Mouse (Mus musculus) adrenal gland, postnatal 36 days (tissue): ENCODE results near the gene Met. TPM values are rescaled to one million over a fixed set of nuclear protein-coding genes. Genes with fewer than 3 reads are reported as not detected.
A peak's percentile ranks its signal among the peaks of the same experiment; 100 is the strongest.

ENCODE experiments used
- DNase-seq, 2 experiments: peaks; one replicate each; pipeline ENCODE4 v3.0.0; 2021; ENCODE audit warnings: mixed read lengths in 1 of 2
- total RNA-seq, 2 experiments: library from RNA; stranded (reverse); gene quantifications; 2 replicates each; pipeline ENCODE4 v1.2.3; 2021

Gene Met
- total RNA-seq, 2 experiments from 2014 or later, result 5.9 to 7.5 TPM

DNA sequence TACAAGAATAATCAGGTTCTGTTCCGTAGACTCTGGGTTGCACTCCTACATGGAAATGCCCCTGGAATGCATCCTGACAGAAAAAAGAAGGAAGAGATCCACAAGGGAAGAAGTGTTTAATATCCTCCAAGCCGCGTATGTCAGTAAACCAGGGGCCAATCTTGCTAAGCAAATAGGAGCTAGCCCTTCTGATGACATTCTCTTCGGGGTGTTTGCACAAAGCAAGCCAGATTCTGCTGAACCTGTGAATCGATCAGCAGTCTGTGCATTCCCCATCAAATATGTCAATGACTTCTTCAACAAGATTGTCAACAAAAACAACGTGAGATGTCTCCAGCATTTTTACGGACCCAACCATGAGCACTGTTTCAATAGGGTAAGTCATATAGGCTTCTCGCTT, 28.5 kb downstream of the Met start:
- DNase-seq, result no peak

DNA sequence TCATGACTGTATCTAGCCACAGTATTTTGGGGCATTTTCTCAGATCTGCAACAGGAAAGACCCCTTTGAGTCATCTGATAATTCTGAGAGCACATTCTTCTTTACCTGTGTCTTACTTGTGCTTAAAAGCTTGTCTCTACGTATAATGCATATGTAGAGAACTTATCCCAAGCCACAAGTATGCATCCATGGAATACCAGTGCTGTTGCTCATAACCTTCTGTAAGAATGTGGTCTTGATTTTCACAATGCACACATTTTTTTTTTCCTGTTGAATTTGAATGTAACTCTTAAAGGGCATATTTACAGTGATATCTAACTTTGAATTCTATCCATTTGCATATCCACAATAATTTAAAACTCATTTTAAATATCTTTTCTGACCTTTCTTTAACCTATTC, 31.8 kb downstream of the Met start:
- DNase-seq, result no peak

- DNase-seq, result no peak
Measured at GRCm38 (mm10) chr6:17497366-17497765, 33.8 kb downstream of the Met start.

- no peak for DNase-seq
Measured at GRCm38 (mm10) chr6:17498801-17499200, 35.2 kb downstream of the Met start.

DNA sequence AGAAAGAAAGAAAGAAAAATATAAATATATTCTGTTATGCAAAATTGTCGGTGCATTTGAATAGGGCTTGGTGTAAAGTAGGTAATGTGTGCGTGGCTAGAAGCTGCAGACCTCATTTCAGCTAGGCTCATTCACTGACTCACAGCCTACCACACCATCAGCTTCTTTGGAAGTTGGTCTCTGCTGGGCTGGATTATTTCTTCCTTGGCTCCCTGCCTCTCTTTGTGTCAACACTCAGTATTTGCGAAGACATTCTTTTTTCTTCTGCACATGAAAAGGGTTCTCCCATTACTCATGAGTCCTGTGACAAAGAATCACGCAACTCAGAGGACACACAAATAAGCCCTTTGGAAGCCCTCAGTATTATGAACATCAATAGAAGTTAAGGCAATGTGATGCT, 37.8 kb downstream of the Met start:
- no peak for DNase-seq

DNA sequence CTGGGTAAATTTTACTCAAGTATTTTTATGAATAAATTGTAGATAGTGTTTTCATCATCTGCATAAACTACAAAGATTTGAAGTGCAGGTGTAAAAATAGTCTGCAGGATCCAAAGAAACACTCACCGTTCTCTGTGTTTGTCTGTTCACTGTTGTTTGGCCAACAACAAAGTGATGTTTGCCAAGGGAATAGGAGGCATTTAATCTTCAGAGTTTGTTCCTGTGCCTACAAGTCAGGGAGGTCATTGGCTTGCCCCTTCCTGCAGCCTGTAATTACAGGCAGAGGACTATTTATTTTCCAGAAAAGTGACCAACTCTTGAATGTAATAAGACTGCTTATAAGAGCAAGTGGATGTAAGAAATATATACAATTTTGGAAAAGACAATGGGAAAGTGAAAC, 38.7 kb downstream of the Met start:
- DNase-seq, result no peak

DNA sequence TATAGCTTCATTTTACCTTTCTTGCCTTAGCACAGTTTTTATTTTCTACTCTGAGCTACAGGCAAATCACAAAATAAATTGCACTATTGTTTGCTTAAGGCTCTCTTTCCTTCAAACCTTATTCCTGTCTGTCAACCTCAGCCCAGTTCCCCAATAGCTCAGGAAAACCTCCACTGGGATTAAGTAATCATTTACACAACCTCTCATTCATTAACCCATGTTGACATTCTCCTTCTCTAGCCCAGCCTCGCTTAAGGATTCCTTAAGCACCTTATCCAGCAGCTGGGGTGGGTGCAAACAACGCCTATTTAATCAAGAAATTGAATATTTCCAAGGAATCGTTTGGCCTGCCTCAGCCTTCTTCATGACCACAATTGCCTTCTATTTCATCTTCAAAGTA, 40.1 kb downstream of the Met start:
- DNase-seq, result no peak

DNA sequence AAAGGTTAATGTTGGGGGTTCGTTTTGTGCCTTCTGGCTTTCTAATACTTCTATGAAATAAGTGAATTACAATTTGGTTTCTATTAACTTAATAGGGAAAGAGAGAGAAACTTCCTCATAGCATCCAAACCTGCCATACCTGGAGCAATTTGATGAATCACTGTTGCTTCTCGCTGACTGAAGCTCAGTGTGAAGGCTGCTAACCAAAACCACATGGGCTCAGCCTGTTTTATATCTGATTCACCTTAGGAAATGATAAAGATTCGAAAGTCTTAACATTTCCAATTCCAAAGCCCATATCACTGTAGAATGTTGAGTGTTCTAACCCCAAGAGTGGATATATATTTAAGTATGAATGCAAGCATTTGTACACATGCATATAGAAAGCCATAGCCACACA, 41.9 kb downstream of the Met start:
- no peak for DNase-seq

- no peak for DNase-seq
Measured at GRCm38 (mm10) chr6:17506831-17507230, 43.2 kb downstream of the Met start.

GRCm38 (mm10) chr6:17508184-17508583, 44.6 kb downstream of the Met start:
- no peak for DNase-seq

- DNase-seq, result no peak
Measured at GRCm38 (mm10) chr6:17508604-17509372, 45.2 kb downstream of the Met start.

DNA sequence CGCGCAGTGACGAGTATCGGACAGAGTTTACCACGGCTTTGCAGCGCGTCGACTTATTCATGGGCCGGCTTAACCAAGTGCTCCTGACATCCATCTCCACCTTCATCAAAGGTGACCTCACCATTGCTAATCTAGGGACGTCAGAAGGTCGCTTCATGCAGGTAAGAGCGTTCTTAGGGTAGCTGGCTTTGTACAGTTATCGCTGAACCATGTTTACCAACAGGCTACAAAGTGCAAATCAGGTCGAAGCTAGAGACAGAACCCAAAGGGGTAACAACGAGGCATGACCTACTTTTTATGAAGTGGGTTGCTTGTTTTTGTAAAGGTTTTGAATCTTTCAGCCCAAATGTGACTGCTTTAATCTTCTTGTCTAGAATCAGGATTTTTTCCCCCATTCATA, 49.8 kb downstream of the Met start:
- DNase-seq, result no peak

- DNase-seq, result no peak
Measured at GRCm38 (mm10) chr6:17515775-17516460, 52.3 kb downstream of the Met start.

DNA sequence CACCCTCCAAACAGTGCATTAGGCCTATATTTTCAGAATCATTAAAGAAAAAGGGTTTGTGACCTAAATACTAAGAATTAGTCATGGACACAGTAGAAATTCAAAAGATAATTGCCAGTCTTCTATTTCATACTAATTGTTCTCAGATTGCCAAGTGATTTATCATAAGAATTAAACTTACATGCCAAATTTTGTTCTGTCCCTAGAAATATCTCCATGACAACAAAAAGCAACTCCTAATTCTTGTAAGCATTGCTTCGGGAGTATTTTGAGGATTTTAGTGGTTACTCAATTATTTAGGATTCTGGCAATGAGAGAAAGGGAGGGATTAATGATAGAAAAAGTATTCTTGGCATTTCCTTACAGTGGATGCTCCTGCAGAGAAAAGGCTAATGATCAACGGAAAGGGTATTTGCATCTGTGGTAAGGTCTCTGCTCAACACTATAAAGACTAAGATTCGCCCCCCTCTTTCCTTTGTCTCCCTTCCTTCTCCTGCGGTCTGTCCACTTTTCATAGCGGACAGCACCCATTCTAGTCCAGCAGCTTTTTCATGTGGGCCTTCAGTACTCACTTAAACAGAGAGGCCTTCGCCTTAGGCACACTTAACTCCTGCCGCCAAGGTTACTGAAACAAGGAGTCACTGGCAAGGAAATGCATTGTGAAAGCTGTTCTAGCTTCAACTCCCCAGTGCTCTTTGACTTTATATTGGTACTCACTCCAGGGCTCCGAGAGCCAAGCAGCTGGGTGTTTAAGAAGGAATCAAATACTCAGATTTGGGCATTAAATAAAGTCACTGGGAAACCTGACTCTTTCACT, 58.5 kb downstream of the Met start:
- DNase-seq, result no peak

GRCm38 (mm10) chr6:17522917-17523316, 59.3 kb downstream of the Met start:
- DNase-seq, result no peak

- no peak for DNase-seq
Measured at GRCm38 (mm10) chr6:17529490-17530269, 66.1 kb downstream of the Met start.

DNA sequence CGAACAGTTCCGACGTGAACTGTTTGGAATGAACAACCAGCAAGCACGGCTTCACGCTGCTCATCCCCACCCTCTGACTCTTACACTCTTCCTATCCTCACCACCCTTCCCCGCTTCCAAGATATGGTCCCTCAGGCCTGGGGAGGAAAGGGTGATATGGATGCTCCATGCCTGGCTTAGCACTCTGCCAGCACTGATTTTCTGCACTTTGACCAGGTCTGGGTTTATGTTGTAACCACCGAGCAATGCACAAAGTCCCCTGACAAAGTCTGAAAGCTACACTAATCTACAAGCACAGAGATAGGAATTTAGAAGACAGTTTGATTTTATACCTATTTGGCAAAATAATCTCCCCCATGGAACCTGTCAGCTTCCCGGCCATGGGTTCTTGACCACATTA, 78.0 kb downstream of the Met start:
- no peak for DNase-seq

DNA sequence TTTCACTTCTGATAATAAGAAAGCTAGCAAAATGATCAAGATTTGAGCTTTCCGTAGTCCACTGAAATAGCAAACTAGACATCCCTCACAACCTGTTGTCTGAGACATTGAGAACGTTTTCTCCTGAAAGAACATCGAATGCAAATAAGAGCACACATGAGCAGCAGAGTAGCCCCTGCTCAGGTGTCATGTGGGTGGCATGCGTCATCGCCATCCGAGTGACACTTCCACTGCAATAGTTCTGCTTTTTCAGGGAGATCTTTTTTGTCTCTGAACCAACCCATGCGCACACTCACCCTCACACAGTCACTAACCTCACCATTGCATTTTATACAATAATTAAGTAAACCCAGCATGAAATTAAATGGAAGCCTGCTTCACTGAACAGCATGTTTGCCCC, 78.8 kb downstream of the Met start:
- DNase-seq, result no peak

GRCm38 (mm10) chr6:17545480-17545879, 81.9 kb downstream of the Met start:
- DNase-seq, result no peak

- no peak for DNase-seq
Measured at GRCm38 (mm10) chr6:17546341-17546740, 82.7 kb downstream of the Met start.

DNA sequence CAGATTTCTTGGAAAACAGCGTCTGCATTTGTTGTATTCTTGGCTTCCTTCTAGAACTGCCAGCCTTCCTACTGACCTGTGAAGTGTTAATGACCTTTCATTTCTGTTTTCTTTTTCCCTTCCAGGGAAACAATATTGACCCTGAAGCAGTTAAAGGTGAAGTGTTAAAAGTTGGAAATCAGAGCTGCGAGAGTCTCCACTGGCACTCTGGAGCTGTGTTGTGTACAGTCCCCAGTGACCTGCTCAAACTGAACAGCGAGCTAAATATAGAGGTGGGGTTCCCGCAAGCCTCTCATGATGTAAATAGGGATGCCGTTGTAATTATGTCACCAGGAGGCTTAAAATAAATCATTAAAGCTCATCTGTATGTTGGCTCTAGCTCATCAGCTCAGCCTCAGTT, 83.2 kb downstream of the Met start:
- DNase-seq, result no peak

DNA sequence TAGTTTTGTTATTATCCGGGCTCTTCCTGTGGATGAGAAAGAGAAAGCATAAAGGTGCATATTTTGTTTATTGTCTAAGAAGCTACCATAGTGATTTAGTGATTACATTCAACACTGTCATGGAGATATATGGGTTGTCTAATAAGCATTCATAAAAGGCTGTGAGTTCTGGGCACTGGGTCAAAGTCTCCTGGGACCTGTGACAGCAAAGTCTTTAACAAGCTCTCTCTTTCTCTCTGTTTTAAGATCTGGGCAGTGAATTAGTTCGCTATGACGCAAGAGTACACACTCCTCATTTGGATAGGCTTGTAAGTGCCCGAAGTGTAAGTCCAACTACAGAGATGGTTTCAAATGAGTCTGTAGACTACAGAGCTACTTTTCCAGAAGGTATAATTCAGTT, 85.2 kb downstream of the Met start:
- DNase-seq, result peak in 1 of 2 experiments; percentile 9
